Mouse (Mus musculus): ENCODE data around the gene Becn1. TPM values are rescaled to one million over a fixed set of nuclear protein-coding genes. Genes with fewer than 3 reads are reported as not detected.

Gene Becn1
- polyA plus RNA-seq, 1 experiment from 2014 or later, result 148 TPM

- Histone ChIP-seq H3K4me1 (peaks cover 68% of the 10 kb centered on the region), H3K27ac (peak within 1 kb of the TSS; percentile 84), H3K4me3 (peak within 1 kb of the TSS; percentile 67), H3K27me3 (ENCODE audit: low read depth, poor library complexity, severe bottlenecking) (peaks cover 47% of the 10 kb centered on the region), H3K36me3 (peaks cover 35% of the 10 kb centered on the region), H3K9me3 (replicated peaks) (no peaks in the 10 kb centered on the region)
- DNase-seq (ENCODE audit: low spot score), result peak; percentile 86
- WGBS, result 1% methylated on average over 43 of the region's 43 CpGs
These were observed 41.9 kb downstream of the Becn1 start, which contains the start of gene Wnk4 for GRCm38 (mm10) chr11:101259948-101260825. Gene Wnk4, plus strand, starts transcription at chr11:101260567.

GRCm38 (mm10) chr11:101259261-101259712, 42.8 kb downstream of the Becn1 start:
- Histone ChIP-seq H3K4me1 (peaks cover 67% of the 10 kb centered on the region), H3K27me3 (ENCODE audit: low read depth, poor library complexity, severe bottlenecking) (peaks cover 38% of the 10 kb centered on the region), H3K9me3 (replicated peaks) (no peaks in the 10 kb centered on the region), H3K36me3 (peaks cover 35% of the 10 kb centered on the region), H3K4me3 (peak overlapping the region; percentile 67), H3K27ac (peak overlapping the region; percentile 84)
- 26% methylated on average over 6 of the region's 6 CpGs for WGBS
- no peak for DNase-seq (ENCODE audit: low spot score)

DNA sequence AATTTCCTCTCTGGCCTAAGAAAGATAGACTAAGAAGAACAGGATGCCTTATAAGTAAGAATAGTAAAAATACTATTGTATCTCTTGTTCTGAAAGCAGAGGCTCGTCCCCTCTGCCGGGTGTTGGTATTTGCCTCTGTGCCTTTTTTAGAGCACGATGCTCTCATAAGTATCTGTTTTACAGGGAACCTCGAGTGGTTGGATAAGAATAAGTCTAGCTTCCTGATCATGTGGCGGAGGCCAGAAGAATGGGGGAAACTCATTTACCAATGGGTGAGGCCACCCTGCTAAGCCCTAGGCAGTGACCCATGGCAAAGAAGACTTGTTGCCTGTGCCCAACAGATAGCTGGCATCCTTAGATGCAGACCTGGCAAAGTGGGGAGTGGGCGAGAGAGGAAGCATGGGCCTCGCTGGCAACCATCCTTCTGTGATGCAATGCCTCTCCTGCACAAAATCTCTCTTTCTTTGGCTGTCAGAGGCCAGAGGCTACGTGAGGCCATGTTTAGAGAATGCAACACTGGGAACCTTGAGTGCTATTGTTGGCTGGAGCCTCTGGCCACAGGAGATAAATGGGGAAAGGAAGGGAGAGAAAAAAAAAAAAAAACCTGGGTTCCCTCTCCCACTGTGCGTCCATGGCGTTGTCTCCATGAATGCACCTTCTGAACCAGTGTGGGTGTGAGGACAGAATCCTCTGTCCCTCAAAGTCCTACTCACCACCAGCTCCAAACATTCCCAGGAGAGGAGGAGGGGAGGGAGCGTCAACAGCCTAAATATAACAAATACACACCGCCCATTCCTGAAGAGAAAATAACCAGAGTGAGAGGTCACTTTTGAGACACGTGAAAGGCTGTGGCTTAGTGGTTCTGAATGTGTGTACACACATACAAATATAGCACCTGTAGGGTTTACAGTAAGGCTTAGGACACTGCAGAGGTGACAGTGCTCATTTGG, 46.0 kb downstream of the Becn1 start:
- H3K9me3 ChIP-seq (replicated peaks), result no peaks in the 10 kb centered on the region
- peaks cover 35% of the 10 kb centered on the region for H3K36me3 ChIP-seq
- WGBS, result 94% methylated on average over 13 of the region's 13 CpGs
- H3K4me1 ChIP-seq, result peaks cover 51% of the 10 kb centered on the region
- H3K27ac ChIP-seq, result no peak overlapping the region
- no peak for DNase-seq (ENCODE audit: low spot score)
- no peak overlapping the region for H3K4me3 ChIP-seq
- H3K27me3 ChIP-seq (ENCODE audit: low read depth, poor library complexity, severe bottlenecking), result 0 out of 2 replicates have a peak, but pooled peaks cover 6% of the 10 kb centered on the region

GRCm38 (mm10) chr11:101253613-101254389, 48.3 kb downstream of the Becn1 start, which contains the start of gene Vps25:
Gene Vps25, plus strand, starts transcription at chr11:101253707.
- peak within 1 kb of the TSS; percentile 94 for H3K27ac ChIP-seq
- H3K9me3 ChIP-seq (replicated peaks), result no peaks in the 10 kb centered on the region
- peak within 1 kb of the TSS; percentile 95 for H3K4me3 ChIP-seq
- WGBS, result under 1% methylated on average over 40 of the region's 40 CpGs
- H3K27me3 ChIP-seq (ENCODE audit: low read depth, poor library complexity, severe bottlenecking), result no peaks in the 10 kb centered on the region
- H3K4me1 ChIP-seq, result peaks cover 28% of the 10 kb centered on the region
- H3K36me3 ChIP-seq, result peaks cover 28% of the 10 kb centered on the region
- peak; percentile 91 for DNase-seq (ENCODE audit: low spot score)

GRCm38 (mm10) chr11:101252941-101253340, 49.1 kb downstream of the Becn1 start:
- Histone ChIP-seq H3K36me3 (peaks cover 23% of the 10 kb centered on the region), H3K27ac (peak overlapping the region; percentile 94), H3K4me3 (peak overlapping the region; percentile 95), H3K9me3 (replicated peaks) (no peaks in the 10 kb centered on the region), H3K27me3 (ENCODE audit: low read depth, poor library complexity, severe bottlenecking) (peaks cover 6% of the 10 kb centered on the region), H3K4me1 (peaks cover 26% of the 10 kb centered on the region)
- 17% methylated on average over 7 of the region's 7 CpGs for WGBS
- DNase-seq (ENCODE audit: low spot score), result peak; percentile 33

GRCm38 (mm10) chr11:101251031-101251430, 51.1 kb downstream of the Becn1 start:
- DNase-seq (ENCODE audit: low spot score), result no peak
- no peak overlapping the region for H3K27ac ChIP-seq

DNA sequence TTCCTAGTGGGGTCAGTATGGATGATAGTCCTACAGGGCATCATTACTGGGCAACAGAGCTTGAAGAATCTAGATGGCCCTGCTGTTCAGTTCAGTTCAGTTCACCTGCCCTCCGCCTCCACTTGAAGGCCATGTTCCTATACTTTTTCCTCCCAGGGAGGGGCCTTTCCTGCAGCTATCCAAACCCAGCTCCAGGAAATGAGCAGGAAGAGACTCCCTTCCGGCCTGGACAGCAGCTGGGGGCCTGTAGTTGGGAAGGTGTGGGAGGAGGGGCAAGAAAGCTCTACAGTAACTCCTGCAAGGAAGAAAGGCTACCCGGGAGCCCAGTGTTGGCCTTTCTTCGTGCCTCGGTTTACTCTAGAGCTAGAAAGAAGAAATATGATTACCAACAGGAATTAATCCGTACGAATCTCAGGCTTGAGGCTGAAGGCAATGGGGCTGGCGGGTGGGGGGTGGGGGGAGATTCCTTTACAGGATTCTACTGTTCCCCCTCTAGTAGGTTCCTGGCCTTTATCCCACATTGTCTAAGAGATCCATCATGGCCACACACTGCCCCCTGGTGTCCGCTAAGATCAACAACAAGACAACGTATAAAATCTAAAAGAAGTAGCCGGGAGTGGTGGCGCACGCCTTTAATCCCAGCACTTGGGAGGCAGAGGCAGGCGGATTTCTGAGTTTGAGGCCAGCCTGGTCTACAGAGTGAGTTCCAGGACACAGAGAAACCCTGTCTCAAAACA, 53.7 kb downstream of the Becn1 start:
- Histone ChIP-seq H3K4me3 (peak overlapping the region; percentile 70; the same call in 1 of the 2 replicates), H3K9me3 (replicated peaks) (no peaks in the 10 kb centered on the region), H3K36me3 (no peaks in the 10 kb centered on the region), H3K27me3 (ENCODE audit: low read depth, poor library complexity, severe bottlenecking) (peaks cover 33% of the 10 kb centered on the region), H3K27ac (peak overlapping the region; percentile 64; the same call in 1 of the 2 replicates), H3K4me1 (peaks cover 52% of the 10 kb centered on the region)
- DNase-seq (ENCODE audit: low spot score), result peak; percentile 73
- 28% methylated on average over 14 of the region's 14 CpGs for WGBS

More at GRCm38 (mm10) chr11:101251031-101251430, 51.1 kb downstream of the Becn1 start:
- Histone ChIP-seq H3K4me1 (peaks cover 40% of the 10 kb centered on the region), H3K27me3 (ENCODE audit: low read depth, poor library complexity, severe bottlenecking) (peaks cover 24% of the 10 kb centered on the region), H3K4me3 (no peak overlapping the region), H3K36me3 (peaks cover 6% of the 10 kb centered on the region), H3K9me3 (replicated peaks) (no peaks in the 10 kb centered on the region)
- WGBS, result 79% methylated on average over 2 of the region's 2 CpGs

DNA sequence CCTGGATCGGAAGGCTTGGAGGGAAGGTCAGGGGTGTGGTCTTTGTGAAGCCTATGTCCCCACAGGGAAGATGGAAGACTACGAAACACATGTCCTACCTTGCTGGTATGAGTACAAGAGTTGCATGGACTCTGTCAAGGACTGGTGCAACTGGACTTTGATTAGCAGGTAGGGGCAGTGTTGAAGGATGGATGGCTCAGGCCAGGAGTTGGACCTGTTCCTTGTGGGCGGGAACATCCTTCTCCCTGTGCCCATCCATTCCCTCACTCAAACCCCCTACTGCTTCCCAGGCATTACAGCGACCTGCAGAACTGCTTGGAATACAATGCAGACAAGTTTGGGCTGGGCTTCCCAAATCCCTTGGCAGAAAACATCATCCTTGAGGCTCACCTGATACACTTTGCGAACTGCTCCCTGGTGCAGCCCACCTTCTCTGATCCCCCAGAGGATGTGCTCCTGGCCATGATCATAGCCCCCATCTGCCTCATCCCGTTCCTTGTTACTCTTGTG, 54.5 kb downstream of the Becn1 start:
- Histone ChIP-seq H3K27ac (0 out of 2 replicates have a peak overlapping the region, but pooled peaks have one; percentile 12), H3K4me3 (peak overlapping the region; percentile 70; the same call in 1 of the 2 replicates), H3K27me3 (ENCODE audit: low read depth, poor library complexity, severe bottlenecking) (peaks cover 38% of the 10 kb centered on the region), H3K36me3 (no peaks in the 10 kb centered on the region), H3K9me3 (replicated peaks) (no peaks in the 10 kb centered on the region), H3K4me1 (peaks cover 49% of the 10 kb centered on the region)
- DNase-seq (ENCODE audit: low spot score), result no peak
- WGBS, result 82% methylated on average over 6 of the region's 6 CpGs

DNA sequence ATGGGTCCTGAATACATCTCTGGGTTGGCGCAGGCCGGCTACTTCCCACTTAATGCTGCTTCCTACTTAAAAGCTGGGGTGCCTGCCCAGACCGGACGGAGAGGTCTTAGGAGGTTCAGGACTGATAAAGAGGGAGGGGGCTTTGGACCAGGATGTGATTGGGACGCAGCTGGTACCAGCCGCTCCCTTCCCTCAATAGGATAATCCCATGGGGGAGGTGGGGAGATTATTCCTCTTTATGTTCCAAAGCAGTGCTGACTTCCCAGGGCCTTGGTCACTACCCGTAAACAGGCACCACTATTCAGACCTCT, 55.4 kb downstream of the Becn1 start:
- H3K36me3 ChIP-seq, result no peaks in the 10 kb centered on the region
- H3K9me3 ChIP-seq (replicated peaks), result no peaks in the 10 kb centered on the region
- no peak for DNase-seq (ENCODE audit: low spot score)
- 10% methylated on average over 7 of the region's 7 CpGs for WGBS
- peak overlapping the region; percentile 70 for H3K4me3 ChIP-seq
- peaks cover 38% of the 10 kb centered on the region for H3K27me3 ChIP-seq (ENCODE audit: low read depth, poor library complexity, severe bottlenecking)
- H3K27ac ChIP-seq, result peak overlapping the region; percentile 91
- peaks cover 54% of the 10 kb centered on the region for H3K4me1 ChIP-seq

DNA sequence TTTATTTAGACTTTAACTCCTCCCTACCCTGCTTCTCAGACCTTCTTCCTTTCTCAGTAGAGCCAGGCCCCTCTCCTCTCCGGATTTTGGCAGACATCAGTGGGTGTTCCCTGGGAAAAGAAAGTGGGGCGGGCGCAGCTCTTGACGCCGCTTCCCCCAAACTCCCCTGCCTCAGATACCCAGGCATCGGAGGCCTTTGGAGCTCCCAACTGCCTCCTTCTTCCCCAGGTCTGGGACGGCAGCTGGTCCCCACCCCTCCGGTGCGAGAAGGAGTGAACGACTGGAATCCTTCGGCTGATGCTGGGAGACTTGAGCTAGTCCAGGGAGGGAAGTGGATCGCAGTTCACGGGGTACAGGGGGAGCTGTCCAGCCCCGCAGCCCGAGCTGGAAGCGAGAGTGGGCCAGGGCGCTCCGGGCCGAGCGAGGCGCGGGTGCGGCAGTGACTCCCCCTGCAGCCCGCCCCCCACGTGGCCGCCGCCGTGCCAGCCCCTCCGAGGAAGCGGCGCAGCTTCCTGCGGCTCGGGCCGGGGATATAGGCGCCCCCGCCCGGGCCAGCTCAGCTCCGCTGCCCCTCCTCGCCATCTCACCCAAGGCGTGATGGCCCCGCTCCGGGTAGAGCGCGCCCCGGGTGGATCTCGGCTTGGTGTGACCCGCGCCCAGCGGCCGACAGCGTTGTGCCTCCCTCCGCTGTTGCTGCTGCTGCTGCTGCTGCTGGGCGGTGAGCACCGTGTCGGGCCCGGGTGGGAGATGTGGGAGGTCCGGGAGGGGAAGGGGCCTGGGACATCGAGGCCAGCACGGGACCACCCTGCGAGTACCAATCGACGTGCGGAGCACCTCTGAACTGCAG, 56.0 kb downstream of the Becn1 start, which contains the start of gene Ramp2:
TSS of gene Ramp2 (plus strand) at position 174 of the 847 bp plus-strand sequence.
- peak within 1 kb of the TSS; percentile 91 for H3K27ac ChIP-seq
- H3K4me3 ChIP-seq, result peak within 1 kb of the TSS; percentile 70
- under 1% methylated on average over 60 of the region's 63 CpGs for WGBS
- peaks cover 38% of the 10 kb centered on the region for H3K27me3 ChIP-seq (ENCODE audit: low read depth, poor library complexity, severe bottlenecking)
- H3K36me3 ChIP-seq, result no peaks in the 10 kb centered on the region
- peak; percentile 71 for DNase-seq (ENCODE audit: low spot score)
- H3K9me3 ChIP-seq (replicated peaks), result no peaks in the 10 kb centered on the region
- peaks cover 55% of the 10 kb centered on the region for H3K4me1 ChIP-seq

Measured in limb, embryonic 10.5 days (tissue).